Mouse (Mus musculus) embryonic facial prominence, embryonic 14.5 days (tissue): ENCODE data around the gene Olfr67. TPM values are rescaled to one million over a fixed set of nuclear protein-coding genes. Genes with fewer than 3 reads are reported as not detected.
"Not testable (repeated sequence)": the region's sequence is repeated elsewhere in the genome, so short reads cannot be mapped to it uniquely, and the experiment has no call there.

Source experiments
- ATAC-seq: fragments of 200-750 bp; cut with Nextera tagmentation; 2 replicates; pipeline ENCODE4 v1.8.0; 2017; ENCODE audit warnings: low read depth, moderate number of reproducible peaks, moderate TSS enrichment
- DNase-seq: peaks from one replicate; pipeline ENCODE4 v3.0.0-alpha.2; 2015; ENCODE audit warnings: low spot score
- H3K27ac ChIP-seq: fragments of 300-500 bp; sonication (generic); replicated peaks from 2 replicates; pipeline ENCODE4 v1.5.1; 2014; ENCODE audit warnings: low read depth, mild to moderate bottlenecking, low read length, moderate library complexity
- H3K27me3 ChIP-seq: fragments of 300-500 bp; sonication (generic); replicated peaks from 2 replicates; pipeline ENCODE4 v1.6.1; 2014; ENCODE audit warnings: low read length; ENCODE audit not compliant: control insufficient read depth, insufficient read depth
- H3K36me3 ChIP-seq: fragments of 300-500 bp; sonication (generic); 2 replicates; pipeline ENCODE4 v1.6.1; 2014; ENCODE audit warnings: low read length, mixed read lengths; ENCODE audit not compliant: control insufficient read depth, insufficient read depth
- H3K4me1 ChIP-seq: fragments of 300-500 bp; sonication (generic); 2 replicates; pipeline ENCODE4 v1.6.1; 2014; ENCODE audit warnings: antibody characterized with exemption, low read length; ENCODE audit not compliant: control insufficient read depth, insufficient read depth
- H3K4me2 ChIP-seq: fragments of 300-500 bp; sonication (generic); 2 replicates; pipeline ENCODE4 v1.6.1; 2014; ENCODE audit warnings: low read depth, mild to moderate bottlenecking, low read length, moderate library complexity, mixed read lengths
- H3K4me3 ChIP-seq: fragments of 300-500 bp; sonication (generic); 2 replicates; pipeline ENCODE4 v1.5.1; 2014; ENCODE audit warnings: low read depth, mild to moderate bottlenecking, low read length
- H3K9ac ChIP-seq: fragments of 300-500 bp; sonication (generic); 2 replicates; pipeline ENCODE4 v1.6.1; 2014; ENCODE audit warnings: low read depth, mild to moderate bottlenecking, low read length, moderate library complexity, mixed read lengths
- H3K9me3 ChIP-seq: fragments of 300-500 bp; sonication (generic); 2 replicates; pipeline ENCODE4 v1.6.1; 2016; ENCODE audit warnings: low read length; ENCODE audit not compliant: control insufficient read depth
- WGBS: fragments of 180-500 bp; shearing (Covaris S2); extraction: QIAGEN DNeasy Blood & Tissue Kit; methylation state at CpG from one replicate; pipeline ENCODE4 v1.1.7; 2014; 5-methylcytosine and 5-hydroxymethylcytosine counted together
- polyA plus RNA-seq: library from polyadenylated mRNA; unstranded; fragments of >200 nt; fragmentation: Nextera tagmentation; extraction: Ambion mirVana; gene quantifications from 2 replicates; pipeline ENCODE4 v1.2.1, GENCODE M21; 2014

Olfr67 gene
- polyA plus RNA-seq: not detected in 2 replicates

GRCm38 (mm10) chr7:103791721-103792120 lies at the start of gene Olfr67:
Olfr67 (minus strand) TSS chr7:103791821.
- H3K27me3 ChIP-seq: no peaks in the 10 kb centered on the region
- no peak within 1 kb of the TSS for H3K27ac ChIP-seq
- ATAC-seq (no peak), DNase-seq (no peak)
- H3K4me2 ChIP-seq: no peak within 1 kb of the TSS
- no peaks in the 10 kb centered on the region for H3K36me3 ChIP-seq
- H3K9me3 ChIP-seq: no peaks in the 10 kb centered on the region
- H3K4me3 ChIP-seq: no peak within 1 kb of the TSS
- H3K9ac ChIP-seq: no peak within 1 kb of the TSS
- 69% methylated on average over 3 of the region's 3 CpGs for WGBS
- H3K4me1 ChIP-seq: no peaks in the 10 kb centered on the region

GRCm38 (mm10) chr7:103840268-103840667 lies 48.6 kb upstream of the Olfr67 start, which contains the start of gene Hbb-bh2:
Hbb-bh2 (minus strand) TSS chr7:103840520.
- no peaks in the 10 kb centered on the region for H3K9me3 ChIP-seq
- 73% methylated on average over 3 of the region's 3 CpGs for WGBS
- DNase-seq: no peak

GRCm38 (mm10) chr7:103827808-103828207 lies 36.2 kb upstream of the Olfr67 start, which contains the start of gene Hbb-bs:
Hbb-bs (minus strand) TSS chr7:103828096.
- no peak within 1 kb of the TSS for H3K27ac ChIP-seq
- H3K4me3 ChIP-seq: no peak within 1 kb of the TSS
- DNase-seq (no peak), ATAC-seq (no peak)
- no peaks in the 10 kb centered on the region for H3K4me1 ChIP-seq
- WGBS: 96% methylated on average over 4 of the region's 4 CpGs
- no peaks in the 10 kb centered on the region for H3K27me3 ChIP-seq
- no peaks in the 10 kb centered on the region for H3K9me3 ChIP-seq
- H3K36me3 ChIP-seq: no peaks in the 10 kb centered on the region
- no peak within 1 kb of the TSS for H3K9ac ChIP-seq
- H3K4me2 ChIP-seq: no peak within 1 kb of the TSS

More at GRCm38 (mm10) chr7:103840268-103840667, 48.6 kb upstream of the Olfr67 start, which contains the start of gene Hbb-bh2:
- Histone ChIP-seq H3K27ac (no peak within 1 kb of the TSS), H3K36me3 (no peaks in the 10 kb centered on the region), H3K4me3 (no peak within 1 kb of the TSS), H3K27me3 (no peaks in the 10 kb centered on the region), H3K9ac (no peak within 1 kb of the TSS), H3K4me1 (no peaks in the 10 kb centered on the region), H3K4me2 (no peak within 1 kb of the TSS)
- ATAC-seq: no peak

- H3K4me3 ChIP-seq, DNase-seq, H3K4me2 ChIP-seq, H3K36me3 ChIP-seq, ATAC-seq, H3K27me3 ChIP-seq, H3K9me3 ChIP-seq, H3K4me1 ChIP-seq, H3K9ac ChIP-seq, H3K27ac ChIP-seq: not testable (repeated sequence)
- WGBS: no CpG with 5 or more reads among the region's 2 CpGs
Measured at GRCm38 (mm10) chr7:103827139-103827538, 35.5 kb upstream of the Olfr67 start.

GRCm38 (mm10) chr7:103826255-103826887 lies 34.8 kb upstream of the Olfr67 start:
- Histone ChIP-seq H3K4me3 (no peak overlapping the region), H3K4me2 (no peak overlapping the region), H3K27ac (no peak overlapping the region), H3K9me3 (no peaks in the 10 kb centered on the region), H3K27me3 (no peaks in the 10 kb centered on the region), H3K36me3 (no peaks in the 10 kb centered on the region), H3K4me1 (no peaks in the 10 kb centered on the region), H3K9ac (no peak overlapping the region)
- ATAC-seq (no peak), DNase-seq (no peak)
- 54% methylated on average over 3 of the region's 3 CpGs for WGBS

- ATAC-seq: no peak
- WGBS: 85% methylated on average over 3 of the region's 3 CpGs
- Histone ChIP-seq H3K36me3 (no peaks in the 10 kb centered on the region), H3K4me3 (no peak overlapping the region), H3K27me3 (no peaks in the 10 kb centered on the region), H3K27ac (no peak overlapping the region), H3K9ac (no peak overlapping the region), H3K9me3 (no peaks in the 10 kb centered on the region), H3K4me2 (no peak overlapping the region), H3K4me1 (no peaks in the 10 kb centered on the region)
- no peak for DNase-seq
Measured at GRCm38 (mm10) chr7:103825536-103826254, 34.1 kb upstream of the Olfr67 start.

GRCm38 (mm10) chr7:103824597-103824996 lies 33.0 kb upstream of the Olfr67 start:
- DNase-seq: no peak
- H3K27me3 ChIP-seq: no peaks in the 10 kb centered on the region
- H3K4me3 ChIP-seq: no peak overlapping the region
- no peak overlapping the region for H3K4me2 ChIP-seq
- H3K36me3 ChIP-seq: no peaks in the 10 kb centered on the region
- no peaks in the 10 kb centered on the region for H3K9me3 ChIP-seq
- 82% methylated on average over 2 of the region's 2 CpGs for WGBS
- no peak overlapping the region for H3K27ac ChIP-seq
- H3K9ac ChIP-seq: no peak overlapping the region
- no peaks in the 10 kb centered on the region for H3K4me1 ChIP-seq
- ATAC-seq: no peak

GRCm38 (mm10) chr7:103815085-103815484 lies 23.5 kb upstream of the Olfr67 start:
- H3K27ac ChIP-seq, H3K4me2 ChIP-seq, H3K9me3 ChIP-seq, H3K4me1 ChIP-seq, H3K27me3 ChIP-seq, H3K9ac ChIP-seq, DNase-seq, H3K4me3 ChIP-seq, ATAC-seq, H3K36me3 ChIP-seq: not testable (repeated sequence)
- WGBS: no CpG with 5 or more reads among the region's 2 CpGs
